Mouse (Mus musculus): ENCODE measurements at regions not wholly inside any gene's neighbourhood (a gene's known extent, or its start where the extent isn't known, plus 50 kb on each side); places are given as distances from the start of the nearest gene placed in this dataset.
A peak's percentile ranks its signal among the peaks of the same experiment; 100 is the strongest.

- DNase-seq (ENCODE audit: low spot score in 2 of 2), result no peak
- intact Hi-C loops (cut with DNase I), result no loop called here
Observed at GRCm38 (mm10) chr2:43005686-43006085, 352.3 kb upstream of the Lrp1b start.

GRCm38 (mm10) chr2:42991046-42991445 is 337.6 kb upstream of the Lrp1b start:
- peak; percentile 16 to 84 for DNase-seq (ENCODE audit: low spot score in 2 of 2)
- intact Hi-C loops (cut with DNase I), result loop anchor here (10.0 kb wide), 1 partner anchor 196 kb away; no protein-coding TSS in a partner anchor

DNA sequence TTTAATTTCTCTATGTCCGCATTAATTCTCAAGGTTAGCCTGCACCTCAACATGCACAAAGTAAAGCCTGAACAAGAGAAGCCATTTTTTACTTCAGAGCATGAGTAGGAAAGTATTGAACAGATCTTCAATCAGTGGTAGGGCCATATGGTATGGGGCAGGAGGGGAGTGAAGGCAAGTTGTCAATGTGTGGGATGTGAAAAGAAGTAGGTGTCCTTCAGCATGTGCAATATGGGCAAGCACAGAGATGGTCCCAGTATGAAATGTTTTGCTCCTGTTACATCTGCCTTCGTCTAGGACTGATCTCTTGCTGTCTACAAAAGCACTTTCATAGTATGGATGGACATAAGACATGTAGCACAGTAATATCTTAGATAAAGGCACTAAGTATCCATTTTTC is 315.3 kb upstream of the Lrp1b start:
- peak; percentile 11 to 75 for DNase-seq (ENCODE audit: low spot score in 2 of 2)
- intact Hi-C loops (cut with DNase I), result no loop called here
